Mouse (Mus musculus) embryonic facial prominence, embryonic 10.5 days (tissue): Measurements from ENCODE around the gene Trp73. TPM values are rescaled to one million over a fixed set of nuclear protein-coding genes. Genes with fewer than 3 reads are reported as not detected.

ENCODE experiments used
- DNase-seq: peaks from one replicate; pipeline ENCODE4 v3.0.0-alpha.2; 2017; ENCODE audit warnings: low spot score
- H3K27ac ChIP-seq: fragments of 300-500 bp; sonication (generic); replicated peaks from 2 replicates; pipeline ENCODE4 v1.5.1; 2016; ENCODE audit warnings: mild to moderate bottlenecking
- H3K27me3 ChIP-seq: fragments of 300-500 bp; sonication (generic); replicated peaks from 2 replicates; pipeline ENCODE4 v1.6.1; 2016; ENCODE audit warnings: low read depth, mild to moderate bottlenecking; ENCODE audit not compliant: poor library complexity, severe bottlenecking
- H3K36me3 ChIP-seq: fragments of 300-500 bp; sonication (generic); replicated peaks from 2 replicates; pipeline ENCODE4 v1.6.1; 2016; ENCODE audit warnings: mild to moderate bottlenecking, moderate library complexity
- H3K4me1 ChIP-seq: fragments of 300-500 bp; sonication (generic); 2 replicates; pipeline ENCODE4 v1.6.1; 2016
- H3K4me3 ChIP-seq: fragments of 300-500 bp; sonication (generic); 2 replicates; pipeline ENCODE4 v1.5.1; 2016; ENCODE audit warnings: mild to moderate bottlenecking, moderate library complexity
- H3K9me3 ChIP-seq: fragments of 300-500 bp; sonication (generic); 2 replicates; pipeline ENCODE4 v1.6.1; 2016; ENCODE audit warnings: mild to moderate bottlenecking
- WGBS: fragments of 180-500 bp; shearing (Covaris S2); methylation state at CpG from one replicate; pipeline ENCODE4 v1.1.7; 2016; 5-methylcytosine and 5-hydroxymethylcytosine counted together
- polyA plus RNA-seq: library from polyadenylated mRNA; unstranded; fragments of >200 nt; fragmentation: Nextera tagmentation; extraction: Ambion mirVana; gene quantifications from 2 replicates; pipeline ENCODE4 v1.2.1, GENCODE M21; 2016

Trp73 gene
- 0.59 and 0.97 TPM in 2 replicates for polyA plus RNA-seq

GRCm38 (mm10) chr4:154140182-154140212 lies at the start of gene Trp73:
Gene Trp73 (minus strand): TSS chr4:154140208.
- 0% methylated on average over 4 of the region's 4 CpGs for WGBS
- Histone ChIP-seq H3K27me3 (peaks cover 82% of the 10 kb centered on the region), H3K27ac (peak within 1 kb of the TSS; percentile 59; the same call in 1 of the 2 replicates), H3K36me3 (no peaks in the 10 kb centered on the region), H3K4me3 (peak within 1 kb of the TSS; percentile 84), H3K4me1 (peaks cover 36% of the 10 kb centered on the region), H3K9me3 (no peaks in the 10 kb centered on the region)
- DNase-seq = no peak

- DNase-seq = no peak
- WGBS = 70% methylated on average over 8 of the region's 8 CpGs
- H3K36me3 ChIP-seq = peaks cover 82% of the 10 kb centered on the region
- no peak overlapping the region for H3K27ac ChIP-seq
- peaks cover 20% of the 10 kb centered on the region for H3K4me1 ChIP-seq
- H3K27me3 ChIP-seq = no peaks in the 10 kb centered on the region
- H3K9me3 ChIP-seq = no peaks in the 10 kb centered on the region
- no peak overlapping the region for H3K4me3 ChIP-seq
Measured at GRCm38 (mm10) chr4:154188948-154189347, 48.9 kb upstream of the Trp73 start.

- WGBS = 85% methylated on average over 11 of the region's 11 CpGs
- DNase-seq = no peak
- no peaks in the 10 kb centered on the region for H3K9me3 ChIP-seq
- no peak overlapping the region for H3K4me3 ChIP-seq
- H3K27me3 ChIP-seq = no peaks in the 10 kb centered on the region
- no peak overlapping the region for H3K27ac ChIP-seq
- H3K36me3 ChIP-seq = peaks cover 87% of the 10 kb centered on the region
- peaks cover 24% of the 10 kb centered on the region for H3K4me1 ChIP-seq
Measured at GRCm38 (mm10) chr4:154186002-154186537, 46.1 kb upstream of the Trp73 start.

- Histone ChIP-seq H3K4me1 (peaks cover 20% of the 10 kb centered on the region), H3K27ac (no peak overlapping the region), H3K4me3 (no peak overlapping the region), H3K9me3 (no peaks in the 10 kb centered on the region), H3K36me3 (peaks cover 86% of the 10 kb centered on the region), H3K27me3 (no peaks in the 10 kb centered on the region)
- DNase-seq = no peak
- WGBS = 76% methylated on average over 5 of the region's 5 CpGs
Measured at GRCm38 (mm10) chr4:154185001-154185400, 45.0 kb upstream of the Trp73 start.

GRCm38 (mm10) chr4:154183566-154183965 lies 43.6 kb upstream of the Trp73 start:
- H3K4me1 ChIP-seq = peaks cover 21% of the 10 kb centered on the region
- WGBS = 82% methylated on average over 5 of the region's 5 CpGs
- no peak for DNase-seq
- H3K36me3 ChIP-seq = peaks cover 88% of the 10 kb centered on the region
- H3K27ac ChIP-seq = no peak overlapping the region
- no peak overlapping the region for H3K4me3 ChIP-seq
- no peaks in the 10 kb centered on the region for H3K9me3 ChIP-seq
- H3K27me3 ChIP-seq = no peaks in the 10 kb centered on the region

GRCm38 (mm10) chr4:154181001-154181400 lies 41.0 kb upstream of the Trp73 start:
- WGBS = 87% methylated on average over 7 of the region's 7 CpGs
- H3K36me3 ChIP-seq = peaks cover 86% of the 10 kb centered on the region

GRCm38 (mm10) chr4:154177257-154177656 lies 37.2 kb upstream of the Trp73 start:
- Histone ChIP-seq H3K9me3 (no peaks in the 10 kb centered on the region), H3K27ac (peak overlapping the region; percentile 31; the same call in 1 of the 2 replicates), H3K27me3 (peaks cover 21% of the 10 kb centered on the region), H3K4me1 (peaks cover 78% of the 10 kb centered on the region), H3K36me3 (peaks cover 57% of the 10 kb centered on the region), H3K4me3 (no peak overlapping the region)
- WGBS = 41% methylated on average over 8 of the region's 8 CpGs
- DNase-seq = peak; percentile 49

More at GRCm38 (mm10) chr4:154181001-154181400, 41.0 kb upstream of the Trp73 start:
- no peak overlapping the region for H3K27ac ChIP-seq
- no peak for DNase-seq
- H3K27me3 ChIP-seq = no peaks in the 10 kb centered on the region
- no peaks in the 10 kb centered on the region for H3K9me3 ChIP-seq
- H3K4me1 ChIP-seq = peaks cover 41% of the 10 kb centered on the region
- no peak overlapping the region for H3K4me3 ChIP-seq

- Histone ChIP-seq H3K9me3 (no peaks in the 10 kb centered on the region), H3K4me1 (peaks cover 79% of the 10 kb centered on the region), H3K4me3 (peak overlapping the region; percentile 78), H3K27me3 (peaks cover 61% of the 10 kb centered on the region), H3K27ac (peak overlapping the region; percentile 87; the same call in 1 of the 2 replicates), H3K36me3 (peaks cover 13% of the 10 kb centered on the region)
- 38% methylated on average over 13 of the region's 13 CpGs for WGBS
- DNase-seq = no peak
Measured at GRCm38 (mm10) chr4:154171931-154172604, 32.1 kb upstream of the Trp73 start.

GRCm38 (mm10) chr4:154171151-154171930 lies 31.3 kb upstream of the Trp73 start:
- Histone ChIP-seq H3K36me3 (peaks cover 8% of the 10 kb centered on the region; the same call in 1 of the 2 replicates), H3K27me3 (peaks cover 61% of the 10 kb centered on the region), H3K4me3 (peak overlapping the region; percentile 78), H3K4me1 (peaks cover 72% of the 10 kb centered on the region), H3K9me3 (no peaks in the 10 kb centered on the region), H3K27ac (peak overlapping the region; percentile 87)
- DNase-seq = peak; percentile 81
- under 1% methylated on average over 37 of the region's 37 CpGs for WGBS

- DNase-seq = peak; percentile 94
- Histone ChIP-seq H3K27ac (peak within 1 kb of the TSS; percentile 87), H3K9me3 (no peaks in the 10 kb centered on the region), H3K4me3 (peak within 1 kb of the TSS; percentile 78), H3K36me3 (peaks cover 8% of the 10 kb centered on the region; the same call in 1 of the 2 replicates), H3K4me1 (peaks cover 65% of the 10 kb centered on the region), H3K27me3 (peaks cover 61% of the 10 kb centered on the region)
- under 1% methylated on average over 60 of the region's 61 CpGs for WGBS
Measured at GRCm38 (mm10) chr4:154170506-154171150, 30.6 kb upstream of the Trp73 start, which contains the start of gene Megf6. Gene Megf6 (plus strand): TSS chr4:154170730.

GRCm38 (mm10) chr4:154170021-154170420 lies 30.0 kb upstream of the Trp73 start:
- Histone ChIP-seq H3K4me1 (peaks cover 59% of the 10 kb centered on the region), H3K9me3 (no peaks in the 10 kb centered on the region), H3K4me3 (peak overlapping the region; percentile 78), H3K36me3 (peaks cover 8% of the 10 kb centered on the region; the same call in 1 of the 2 replicates), H3K27ac (peak overlapping the region; percentile 68; the same call in 1 of the 2 replicates), H3K27me3 (peaks cover 61% of the 10 kb centered on the region)
- WGBS = under 1% methylated on average over 15 of the region's 15 CpGs
- DNase-seq = no peak

GRCm38 (mm10) chr4:154167053-154167452 lies 27.0 kb upstream of the Trp73 start:
- WGBS = 24% methylated on average over 5 of the region's 5 CpGs
- Histone ChIP-seq H3K9me3 (no peaks in the 10 kb centered on the region), H3K36me3 (no peaks in the 10 kb centered on the region), H3K4me3 (no peak overlapping the region), H3K27ac (no peak overlapping the region), H3K4me1 (peaks cover 29% of the 10 kb centered on the region), H3K27me3 (peaks cover 39% of the 10 kb centered on the region)
- DNase-seq = peak; percentile 74
